Mouse (Mus musculus) hematopoietic stem cell, adult 5-6 weeks (primary cell): ENCODE measurements around the gene Akt1s1. TPM values are rescaled to one million over a fixed set of nuclear protein-coding genes. Genes with fewer than 3 reads are reported as not detected.
A peak's percentile ranks its signal among the peaks of the same experiment; 100 is the strongest.

Source experiments
- ATAC-seq, 2 experiments: fragments of 125-278 bp in 1 of 2; replicated peaks in 1 of 2; 2 replicates each; pipeline ENCODE4 v1.8.0; 2016 to 2017; ENCODE audit warnings: inconsistent platforms in 2 of 2, mild to moderate bottlenecking in 2 of 2, moderate number of reproducible peaks in 2 of 2, low read depth in 1 of 2, moderate TSS enrichment in 1 of 2; ENCODE audit not compliant: low FRiP score in 2 of 2, poor library complexity in 2 of 2, severe bottlenecking in 2 of 2, insufficient read depth in 1 of 2, low TSS enrichment in 1 of 2
- total RNA-seq: library from RNA; stranded (forward); fragments of 172-1452, 232-1000 nt; gene quantifications from 2 replicates; pipeline ENCODE4 v1.2.3, GENCODE M21; 2017

Akt1s1 gene
- total RNA-seq, 1 experiment from 2014 or later = 38.0 TPM

DNA sequence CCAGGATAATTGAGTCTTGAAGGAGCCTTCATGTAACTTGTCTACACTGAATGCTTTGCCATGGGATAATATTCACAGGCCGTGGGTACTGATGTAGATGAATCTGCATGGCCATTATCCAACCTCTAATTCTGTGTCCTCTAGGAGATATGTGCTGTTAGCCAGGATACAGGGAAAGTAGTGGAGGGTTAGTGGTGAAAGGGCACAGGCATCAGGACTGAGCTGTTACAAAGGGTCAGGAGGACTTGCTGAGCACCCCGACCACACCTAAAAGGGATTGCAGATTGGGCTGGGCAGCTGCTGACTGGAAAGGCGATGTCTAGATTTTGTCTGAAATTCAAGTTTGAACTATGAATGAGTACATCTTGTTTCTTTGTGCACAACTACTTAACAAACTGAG, 28.3 kb upstream of the Akt1s1 start:
- ATAC-seq = no peak

DNA sequence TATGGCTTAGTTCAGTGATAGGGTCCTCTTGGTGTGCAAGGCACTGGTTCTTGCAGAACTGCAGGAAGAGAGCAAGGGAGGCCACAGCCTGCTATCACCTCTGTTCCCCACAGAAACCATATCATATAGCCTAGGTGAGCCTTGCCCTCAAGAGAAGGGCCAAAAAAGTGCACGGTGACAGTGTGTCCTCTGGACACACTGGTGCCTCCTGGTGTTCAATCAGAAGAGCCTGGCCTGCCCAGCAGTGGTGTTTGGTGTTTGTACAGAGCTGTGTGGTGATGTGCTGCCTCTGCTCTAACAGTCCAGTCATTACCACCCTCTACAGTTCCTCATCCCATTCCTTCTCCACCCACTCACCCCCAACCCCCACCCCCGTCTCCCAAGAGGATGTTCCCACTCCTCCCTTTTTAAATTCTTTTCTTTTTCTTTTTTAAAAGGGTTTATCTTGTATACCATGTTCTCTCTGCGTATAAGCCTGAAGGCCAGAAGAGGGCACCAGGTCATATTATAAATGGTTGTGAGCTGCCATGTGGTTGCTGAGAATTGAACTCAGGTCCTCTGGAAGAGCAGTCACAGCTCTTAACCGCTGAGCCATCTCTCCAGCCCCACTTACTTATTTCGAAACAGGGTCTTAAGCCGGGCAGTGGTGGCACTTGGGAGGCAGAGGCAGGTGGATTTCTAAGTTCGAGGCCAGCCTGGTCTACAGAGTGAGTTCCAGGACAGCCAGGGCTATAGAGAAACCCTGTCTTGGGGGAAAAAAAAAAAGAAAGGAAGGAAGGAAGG, 26.9 kb upstream of the Akt1s1 start:
- 0 out of 4 replicates have a peak, but pooled peaks of 1 of the 2 experiments have one; percentile 31 for ATAC-seq

DNA sequence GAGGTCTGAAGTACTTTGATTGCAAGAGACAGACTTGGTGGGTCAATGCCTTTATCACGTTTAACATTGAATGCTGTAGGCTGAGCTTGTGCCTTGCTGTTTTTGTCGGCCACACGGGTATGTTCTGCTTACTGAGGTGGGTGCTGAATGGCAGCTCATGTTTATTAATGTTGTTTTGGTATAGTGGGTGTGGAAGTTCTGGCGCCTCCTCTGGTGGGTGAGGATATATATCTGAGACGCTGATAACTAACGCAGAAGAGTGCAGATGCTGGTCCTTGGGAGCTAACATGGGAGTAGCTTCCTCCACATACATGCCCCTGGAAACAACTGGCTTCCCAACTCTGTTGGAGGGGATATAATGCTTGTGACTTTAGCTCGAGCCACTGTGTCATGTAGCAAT, 25.4 kb upstream of the Akt1s1 start:
- ATAC-seq = no peak

GRCm38 (mm10) chr7:44824872-44825271, 23.9 kb upstream of the Akt1s1 start:
- ATAC-seq = peak; percentile 66 to 84

- no peak for ATAC-seq
These were observed 22.0 kb upstream of the Akt1s1 start for GRCm38 (mm10) chr7:44826771-44827170.

GRCm38 (mm10) chr7:44828706-44829105, 20.1 kb upstream of the Akt1s1 start:
- ATAC-seq = no peak

DNA sequence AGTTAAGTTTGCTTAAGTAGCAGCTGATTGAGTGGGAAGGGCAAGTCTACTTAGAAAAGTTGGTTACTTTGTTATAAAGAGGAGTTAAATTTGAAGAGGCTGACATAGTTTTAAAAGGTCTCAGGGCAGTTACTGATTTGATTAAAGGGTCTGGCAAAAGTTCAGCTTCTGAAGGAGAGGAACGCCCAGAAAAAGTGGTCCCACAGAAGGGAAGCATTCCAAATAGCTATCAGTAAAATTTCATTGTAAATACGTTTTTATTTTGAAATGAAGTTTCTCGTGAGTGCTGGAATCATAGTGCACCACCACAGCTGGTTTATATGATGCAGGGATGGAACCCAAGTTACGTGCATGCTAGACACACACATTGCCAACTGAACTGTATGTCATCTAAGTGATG, 16.0 kb upstream of the Akt1s1 start:
- no peak for ATAC-seq

- no peak for ATAC-seq
These were observed 13.3 kb upstream of the Akt1s1 start for GRCm38 (mm10) chr7:44835373-44836015.

DNA sequence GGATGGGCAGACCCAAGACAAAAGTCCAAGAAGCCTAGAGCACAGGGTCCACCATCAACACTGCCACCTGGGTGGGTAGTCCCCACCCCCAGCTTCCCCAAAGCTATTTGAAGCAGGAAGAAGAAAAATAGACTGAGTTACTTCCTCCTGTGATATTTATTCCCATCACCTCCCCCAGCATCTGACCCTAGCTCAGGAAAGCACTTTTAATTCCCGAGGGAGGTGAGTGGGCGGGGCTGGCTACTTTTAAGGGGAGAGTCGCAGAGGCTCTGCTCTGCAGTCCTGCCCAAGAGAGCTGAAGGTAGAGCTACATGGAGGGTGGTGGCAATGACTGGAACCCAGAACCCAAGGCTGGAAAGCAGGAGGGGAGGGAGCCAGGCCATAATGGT, 12.8 kb upstream of the Akt1s1 start:
- ATAC-seq = no peak

GRCm38 (mm10) chr7:44836423-44837053, 12.3 kb upstream of the Akt1s1 start:
- ATAC-seq = no peak

- ATAC-seq = no peak
These were observed 10.7 kb upstream of the Akt1s1 start for GRCm38 (mm10) chr7:44838073-44838472.

DNA sequence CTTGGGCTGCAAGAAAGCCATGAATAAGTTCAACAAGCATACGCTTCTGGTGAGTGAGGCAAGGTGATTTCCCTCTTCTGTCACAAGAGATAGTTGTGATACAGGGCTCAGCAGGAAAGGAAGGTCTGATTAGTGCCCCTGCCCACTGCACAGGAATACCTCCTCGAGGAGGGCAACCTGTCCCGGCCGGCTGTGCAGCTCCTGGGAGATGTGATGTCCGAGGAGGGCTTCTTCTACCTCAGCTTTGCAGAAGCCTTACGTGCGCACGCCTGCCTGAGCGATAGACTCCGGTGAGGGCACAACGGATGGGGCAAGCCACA, 9.7 kb upstream of the Akt1s1 start:
- no peak for ATAC-seq

DNA sequence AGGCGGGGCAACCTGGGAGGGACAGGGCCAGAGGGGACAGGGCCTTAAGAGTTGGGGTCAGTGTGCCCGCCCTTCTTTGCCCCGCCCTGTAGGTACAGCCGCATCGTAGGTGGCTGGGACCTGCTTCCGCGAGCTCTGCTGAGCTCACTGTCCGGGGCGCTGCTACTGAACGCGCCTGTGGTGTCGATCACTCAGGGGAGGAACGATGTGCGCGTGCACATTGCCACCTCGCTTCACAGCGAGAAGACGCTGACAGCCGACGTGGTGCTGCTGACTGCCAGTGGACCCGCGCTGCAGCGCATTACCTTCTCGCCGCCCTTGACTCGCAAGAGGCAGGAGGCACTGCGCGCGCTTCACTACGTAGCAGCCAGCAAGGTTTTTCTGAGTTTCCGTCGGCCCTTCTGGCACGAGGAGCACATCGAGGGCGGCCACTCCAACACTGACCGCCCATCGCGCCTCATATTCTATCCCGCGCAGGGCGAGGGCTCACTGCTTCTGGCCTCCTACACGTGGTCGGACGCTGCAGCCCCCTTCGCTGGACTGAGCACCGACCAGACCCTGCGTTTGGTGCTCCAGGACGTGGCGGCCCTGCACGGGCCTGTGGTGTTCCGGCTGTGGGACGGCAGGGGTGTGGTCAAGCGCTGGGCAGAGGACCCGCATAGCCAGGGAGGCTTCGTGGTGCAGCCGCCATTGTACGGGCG, 9.2 kb upstream of the Akt1s1 start:
- peak; percentile 43 to 48 for ATAC-seq

GRCm38 (mm10) chr7:44840426-44840825, 8.4 kb upstream of the Akt1s1 start:
- ATAC-seq = peak; percentile 8 to 18; a peak in 1 of 4 replicates

- ATAC-seq = no peak
These were observed 6.8 kb upstream of the Akt1s1 start for GRCm38 (mm10) chr7:44841825-44842463.

DNA sequence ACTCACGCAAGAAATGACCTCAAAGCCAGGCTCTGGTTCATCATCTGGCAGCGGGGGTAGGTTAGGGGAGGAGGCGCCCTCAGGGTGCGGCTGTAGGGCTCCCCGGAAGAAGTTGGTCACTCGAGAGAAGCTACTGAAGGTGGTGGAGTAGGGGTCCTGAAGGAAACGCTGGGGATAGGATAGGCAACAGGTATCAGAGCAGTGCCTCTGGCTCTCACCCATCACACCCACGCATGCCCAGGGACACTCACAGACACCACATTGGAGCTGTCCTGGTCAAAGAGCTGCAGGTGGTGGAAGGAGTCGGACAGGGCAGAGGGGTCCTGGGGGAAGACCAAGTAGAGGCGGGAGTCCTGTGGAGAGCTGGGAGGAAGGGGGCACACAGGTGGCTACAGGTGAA, 3.8 kb upstream of the Akt1s1 start:
- no peak for ATAC-seq

GRCm38 (mm10) chr7:44846804-44847203, 2.0 kb upstream of the Akt1s1 start:
- no peak for ATAC-seq

- ATAC-seq = no peak
These were observed 1.0 kb upstream of the Akt1s1 start for GRCm38 (mm10) chr7:44847772-44848171.
